Mouse (Mus musculus) adrenal gland, postnatal 36 days (tissue): ENCODE results near the gene Khdrbs2. TPM values are rescaled to one million over a fixed set of nuclear protein-coding genes. Genes with fewer than 3 reads are reported as not detected.
"Not testable (repeated sequence)": the region's sequence is repeated elsewhere in the genome, so short reads cannot be mapped to it uniquely, and the experiment has no call there.

Experiments used
- DNase-seq, 2 experiments: peaks; one replicate each; pipeline ENCODE4 v3.0.0; 2021; ENCODE audit warnings: mixed read lengths in 1 of 2
- total RNA-seq, 2 experiments: library from RNA; stranded (reverse); gene quantifications; 2 replicates each; pipeline ENCODE4 v1.2.3; 2021

The Khdrbs2 gene
- total RNA-seq, 2 experiments from 2014 or later: 0.40 to 0.66 TPM

DNA sequence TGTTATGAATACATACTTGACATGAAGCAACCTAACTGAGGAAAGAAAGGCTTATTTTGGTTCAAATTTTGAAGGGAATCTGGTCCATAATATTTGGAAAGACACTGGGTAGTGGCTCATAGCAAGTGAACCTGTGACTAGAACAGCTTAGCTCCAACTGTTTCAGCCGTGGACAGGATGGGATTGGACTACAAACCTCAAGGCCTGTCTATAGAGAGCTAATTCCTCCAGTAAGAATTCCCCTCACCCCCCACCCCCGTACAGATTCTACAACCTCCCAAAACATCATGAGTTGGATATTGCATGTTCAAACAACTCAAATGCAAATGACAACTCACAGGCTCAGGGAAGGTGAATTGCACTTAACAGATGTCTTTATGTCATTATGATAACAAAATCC lies 298.5 kb downstream of the Khdrbs2 start:
- DNase-seq: no peak

DNA sequence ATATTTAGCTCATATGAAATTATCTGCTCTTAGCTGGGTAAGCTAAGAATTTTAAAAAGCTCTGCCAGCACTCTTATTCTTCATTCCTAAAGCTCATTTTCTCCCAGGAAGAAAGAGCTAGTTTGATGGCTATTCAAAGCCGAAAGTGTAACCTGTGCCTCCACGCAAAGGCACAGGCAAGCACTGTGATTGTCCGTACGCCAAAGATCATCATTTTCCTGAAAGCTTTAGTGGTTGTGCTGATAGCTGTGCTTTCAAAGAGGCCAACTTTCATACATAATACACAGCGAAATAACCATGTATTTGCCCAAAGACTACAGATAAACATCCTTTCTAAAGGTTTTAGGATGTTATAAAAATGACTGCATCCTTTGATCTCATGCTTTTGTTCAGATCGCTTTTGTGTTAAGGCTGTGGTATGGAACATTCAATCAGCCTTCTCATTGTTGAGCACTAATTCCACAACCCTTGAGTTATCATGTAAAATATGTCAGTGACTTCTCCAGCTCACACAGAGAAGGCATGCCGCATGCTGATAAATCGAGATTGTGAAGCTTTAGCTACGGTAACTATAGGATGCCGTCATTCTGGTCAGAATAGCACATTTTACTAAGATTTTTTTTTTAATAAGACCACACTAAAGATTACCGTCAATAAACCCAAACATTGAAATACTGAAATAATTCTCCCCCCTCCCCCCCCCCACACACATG lies 299.1 kb downstream of the Khdrbs2 start:
- no peak for DNase-seq

- DNase-seq: no peak
Measured at GRCm38 (mm10) chr1:32487944-32488343, 315.4 kb downstream of the Khdrbs2 start.

DNA sequence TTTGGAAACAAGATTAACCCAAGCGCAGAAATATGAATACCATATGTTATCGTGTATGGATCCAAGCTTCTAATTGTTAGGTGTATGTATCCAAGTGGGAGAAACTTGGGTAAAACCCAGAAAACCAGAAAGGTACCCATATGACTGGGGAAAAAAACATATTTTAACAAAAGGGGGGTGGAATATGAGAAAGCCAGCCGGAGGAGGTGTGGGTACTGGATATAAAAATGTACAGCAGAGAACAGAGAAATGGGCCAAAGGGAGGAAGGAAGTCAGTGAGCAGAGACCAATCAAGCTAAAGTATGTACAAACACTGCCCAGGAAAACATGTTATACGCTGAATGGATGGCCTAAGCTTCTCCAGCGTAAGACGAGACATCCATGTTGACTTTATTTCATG lies 330.9 kb downstream of the Khdrbs2 start:
- DNase-seq: no peak

DNA sequence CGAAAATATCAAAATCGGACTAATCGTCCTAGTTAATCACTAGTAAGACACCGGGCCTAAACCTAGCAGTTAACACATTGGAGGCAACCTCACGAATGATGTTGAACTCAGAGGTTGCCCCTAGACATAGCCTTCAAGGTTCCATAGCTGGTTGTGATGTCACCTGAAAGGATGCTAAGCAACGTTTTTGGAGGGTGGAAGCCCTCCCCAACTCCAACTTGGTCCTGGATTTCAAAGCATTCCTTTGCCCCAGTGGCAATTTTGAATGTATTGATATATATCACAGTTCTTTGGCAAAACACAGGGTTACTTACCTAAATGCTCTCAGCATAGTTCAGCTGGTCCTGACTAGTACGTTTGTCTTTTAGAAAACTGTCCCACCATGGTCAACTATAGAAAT lies 374.7 kb downstream of the Khdrbs2 start, which contains the start of gene Gm5415:
Gm5415 (minus strand) TSS at position 101 of the 400 bp plus-strand sequence.
- DNase-seq: not testable (repeated sequence)

- DNase-seq: no peak
Measured at GRCm38 (mm10) chr1:32553459-32553858, 380.9 kb downstream of the Khdrbs2 start.

- DNase-seq: no peak
Measured at GRCm38 (mm10) chr1:32553925-32554324, 381.4 kb downstream of the Khdrbs2 start.

GRCm38 (mm10) chr1:32568901-32569300 lies 396.4 kb downstream of the Khdrbs2 start:
- no peak for DNase-seq

DNA sequence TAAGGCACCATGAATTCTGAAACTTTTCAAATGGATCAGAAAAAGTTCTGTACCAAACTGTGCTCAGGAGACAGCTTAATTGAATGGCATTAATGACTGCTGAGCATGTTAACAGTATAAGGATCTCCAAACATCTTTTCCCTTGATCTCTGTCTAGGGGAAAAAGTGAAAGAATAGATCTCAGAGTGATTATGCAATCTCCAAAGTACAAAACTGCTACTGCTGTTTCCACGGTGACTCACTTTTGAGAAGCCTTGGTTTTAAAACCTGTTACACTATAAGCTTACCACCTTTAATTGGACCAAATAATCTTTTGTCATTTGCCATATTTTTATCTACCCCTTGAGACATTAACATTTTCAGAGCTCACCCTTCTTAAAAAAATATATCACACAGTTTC lies 453.5 kb downstream of the Khdrbs2 start:
- DNase-seq: no peak

DNA sequence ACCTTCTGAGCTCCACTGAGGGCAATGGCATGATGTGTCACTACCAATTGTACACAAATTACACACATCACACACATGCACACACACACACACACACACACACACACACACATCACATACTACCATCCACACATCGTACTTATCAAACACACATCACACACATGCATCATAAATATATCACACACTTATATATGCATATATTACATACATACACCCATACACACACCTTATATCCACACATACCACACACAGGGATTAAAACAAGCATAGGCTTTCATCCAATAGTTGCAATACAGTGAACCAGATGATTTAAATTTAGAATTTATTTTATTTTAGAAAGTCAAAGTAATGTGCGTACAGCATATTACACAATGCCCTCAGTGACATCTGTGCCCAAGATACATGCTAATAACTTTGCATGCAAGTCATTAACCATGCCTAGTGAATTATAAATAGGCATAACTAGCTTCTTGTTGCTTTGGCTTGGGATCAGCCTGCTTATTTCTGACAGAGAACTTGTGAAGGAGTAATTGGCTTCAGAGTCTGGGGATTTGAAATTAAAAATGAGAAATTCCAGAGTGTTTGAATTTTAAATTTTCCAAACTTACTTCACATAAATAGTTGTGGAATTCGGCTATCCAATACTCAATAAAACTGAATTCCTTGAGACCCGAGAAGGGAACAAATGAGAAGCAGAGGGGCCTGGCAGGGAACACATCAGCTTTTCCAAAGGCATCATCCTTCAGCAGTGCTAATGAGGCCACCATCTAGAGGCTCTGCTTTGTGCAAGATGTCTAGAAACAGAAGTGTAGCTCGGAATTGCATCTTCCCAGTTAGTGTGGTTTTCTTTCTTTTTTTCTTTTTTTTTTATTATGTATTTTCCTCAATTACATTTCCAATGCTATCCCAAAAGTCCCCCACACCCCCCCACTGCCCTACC lies 460.2 kb downstream of the Khdrbs2 start:
- DNase-seq: no peak

DNA sequence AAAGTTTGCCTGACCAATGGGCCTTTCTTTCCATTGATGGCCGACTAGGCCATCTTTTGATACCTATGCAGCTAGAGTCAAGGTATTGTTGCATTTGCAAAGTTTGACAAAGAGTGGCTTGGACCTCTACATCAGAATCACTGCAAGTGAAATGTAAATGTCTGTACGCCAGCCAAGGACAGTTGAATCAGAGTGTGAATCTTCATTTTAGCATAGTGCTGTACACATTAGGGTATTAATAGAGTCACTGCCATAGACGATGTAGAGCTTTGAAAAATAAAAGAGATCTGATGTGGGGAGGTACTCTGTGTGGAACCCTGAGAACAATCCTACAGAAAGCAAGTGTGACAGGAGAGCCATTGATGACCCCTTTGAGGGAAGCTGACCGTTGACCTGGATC lies 460.9 kb downstream of the Khdrbs2 start:
- DNase-seq: no peak

- DNase-seq: no peak
Measured at GRCm38 (mm10) chr1:32639118-32639517, 466.6 kb downstream of the Khdrbs2 start.

DNA sequence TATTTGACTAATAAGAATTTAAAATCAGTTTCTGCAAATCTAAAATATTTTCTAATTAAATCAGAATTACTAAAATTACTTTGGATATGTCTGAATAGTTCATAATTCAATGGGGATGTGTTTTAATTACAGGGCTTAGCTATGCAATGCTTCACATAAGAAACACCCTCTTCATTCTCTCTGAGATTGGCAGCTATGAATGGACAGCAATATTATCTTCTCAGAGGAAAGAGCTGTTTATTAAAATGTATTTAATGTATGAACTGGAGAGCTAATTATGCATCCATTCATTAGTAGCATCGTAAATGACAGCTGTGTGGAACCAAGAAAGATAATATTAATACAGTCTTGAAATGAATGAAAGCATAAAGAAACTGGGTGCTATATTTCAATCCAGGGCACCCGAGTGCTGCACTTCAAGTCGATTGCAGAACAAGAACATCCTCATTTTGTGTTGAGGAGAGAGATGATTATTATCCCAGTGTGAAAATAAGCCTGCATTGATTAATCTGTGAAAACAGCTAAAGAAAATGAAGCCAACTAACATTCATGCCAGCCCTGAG lies 477.2 kb downstream of the Khdrbs2 start:
- DNase-seq: no peak

GRCm38 (mm10) chr1:32693806-32694205 lies 521.3 kb downstream of the Khdrbs2 start:
- DNase-seq: no peak

DNA sequence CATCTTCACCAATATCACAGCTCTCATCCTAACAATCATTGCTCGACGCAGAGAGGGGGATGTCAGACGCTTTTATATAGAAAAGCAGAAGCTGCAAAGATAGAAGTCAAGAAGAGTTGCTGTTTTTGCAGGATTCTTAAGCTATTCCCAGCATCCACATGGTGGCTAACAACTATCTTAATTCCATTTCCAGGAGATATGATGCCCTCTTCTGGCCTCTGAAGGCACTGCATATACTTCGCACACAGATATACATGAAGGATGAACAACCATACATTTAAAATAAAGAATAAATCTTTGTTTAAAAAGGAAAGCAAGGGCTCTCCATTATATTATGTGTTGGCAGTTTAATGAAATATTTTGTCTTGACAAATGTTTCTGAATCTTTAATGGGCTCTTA lies 527.6 kb downstream of the Khdrbs2 start:
- DNase-seq: no peak

GRCm38 (mm10) chr1:32701267-32701666 lies 528.8 kb downstream of the Khdrbs2 start:
- DNase-seq: no peak
